Mouse (Mus musculus) gastrocnemius, adult 18-20 months (tissue): Measurements from ENCODE around the gene Plekhh3. TPM values are rescaled to one million over a fixed set of nuclear protein-coding genes. Genes with fewer than 3 reads are reported as not detected.
"Not testable (repeated sequence)": the region's sequence is repeated elsewhere in the genome, so short reads cannot be mapped to it uniquely, and the experiment has no call there.

Experiments used
- DNase-seq: peaks from one replicate; pipeline ENCODE4 v3.0.0; 2021; ENCODE audit warnings: low spot score
- total RNA-seq, 2 experiments: library from RNA; stranded (reverse); gene quantifications; 2 replicates each; pipeline ENCODE4 v1.2.3; 2021

Gene Plekhh3
- total RNA-seq, 2 experiments from 2014 or later = 19.4 to 24.2 TPM

GRCm38 (mm10) chr11:101171721-101172433, 726 bp upstream of the Plekhh3 start:
- DNase-seq = peak; percentile 67

- DNase-seq = peak; percentile 78
Measured at GRCm38 (mm10) chr11:101170354-101170810, 769 bp downstream of the Plekhh3 start, which contains the start of gene Cntnap1. TSS of gene Cntnap1 (plus strand) at chr11:101170523.

DNA sequence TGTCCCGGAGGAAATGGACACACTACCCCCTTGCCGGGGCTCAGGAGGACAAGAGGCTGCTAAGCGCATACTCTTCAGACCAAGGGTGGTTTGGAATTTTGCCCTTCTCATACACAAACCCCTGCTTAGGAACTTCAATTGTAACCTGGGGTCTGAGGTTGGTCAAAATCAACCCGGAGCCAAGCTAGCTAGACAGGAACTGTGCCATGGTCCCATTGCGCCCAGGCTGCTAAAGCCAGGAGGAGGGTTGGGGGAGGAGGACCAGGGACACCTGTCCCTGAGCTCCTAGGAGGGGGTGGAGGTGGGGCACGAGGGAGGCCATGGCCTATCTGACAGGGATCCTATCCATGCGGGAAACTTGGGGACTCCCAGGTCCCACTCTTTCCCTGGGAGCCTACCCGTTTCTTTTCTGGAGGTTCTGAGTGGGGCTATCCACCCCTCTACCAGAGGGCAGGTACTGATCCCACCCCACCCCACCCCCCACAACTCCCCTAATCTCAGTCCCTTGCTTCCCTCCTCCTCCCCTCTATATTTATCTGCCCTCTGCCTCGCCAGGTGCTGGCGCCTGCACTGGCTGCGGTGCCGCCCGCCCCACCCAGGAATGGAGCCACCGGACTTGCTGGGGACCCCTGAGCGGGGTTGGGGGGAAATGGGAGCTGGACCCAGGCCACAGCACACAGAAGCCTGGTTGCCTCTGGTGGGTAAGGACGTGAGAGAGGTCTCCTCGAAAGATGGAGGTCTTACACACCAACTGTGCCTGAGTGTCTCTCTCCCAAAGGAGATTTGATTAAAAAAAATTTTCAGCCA, 1.6 kb downstream of the Plekhh3 start:
- DNase-seq = peak; percentile 57

- DNase-seq = peak; percentile 52
Measured at GRCm38 (mm10) chr11:101168301-101168980, 2.7 kb downstream of the Plekhh3 start.

GRCm38 (mm10) chr11:101167963-101168300, 3.2 kb downstream of the Plekhh3 start:
- DNase-seq = no peak

- no peak for DNase-seq
Measured at GRCm38 (mm10) chr11:101167211-101167962, 3.8 kb downstream of the Plekhh3 start.

GRCm38 (mm10) chr11:101166357-101166756, 4.8 kb downstream of the Plekhh3 start:
- no peak for DNase-seq

GRCm38 (mm10) chr11:101164677-101165580, 6.2 kb downstream of the Plekhh3 start:
- no peak for DNase-seq

- DNase-seq = no peak
Measured at GRCm38 (mm10) chr11:101164351-101164665, 6.8 kb downstream of the Plekhh3 start.

DNA sequence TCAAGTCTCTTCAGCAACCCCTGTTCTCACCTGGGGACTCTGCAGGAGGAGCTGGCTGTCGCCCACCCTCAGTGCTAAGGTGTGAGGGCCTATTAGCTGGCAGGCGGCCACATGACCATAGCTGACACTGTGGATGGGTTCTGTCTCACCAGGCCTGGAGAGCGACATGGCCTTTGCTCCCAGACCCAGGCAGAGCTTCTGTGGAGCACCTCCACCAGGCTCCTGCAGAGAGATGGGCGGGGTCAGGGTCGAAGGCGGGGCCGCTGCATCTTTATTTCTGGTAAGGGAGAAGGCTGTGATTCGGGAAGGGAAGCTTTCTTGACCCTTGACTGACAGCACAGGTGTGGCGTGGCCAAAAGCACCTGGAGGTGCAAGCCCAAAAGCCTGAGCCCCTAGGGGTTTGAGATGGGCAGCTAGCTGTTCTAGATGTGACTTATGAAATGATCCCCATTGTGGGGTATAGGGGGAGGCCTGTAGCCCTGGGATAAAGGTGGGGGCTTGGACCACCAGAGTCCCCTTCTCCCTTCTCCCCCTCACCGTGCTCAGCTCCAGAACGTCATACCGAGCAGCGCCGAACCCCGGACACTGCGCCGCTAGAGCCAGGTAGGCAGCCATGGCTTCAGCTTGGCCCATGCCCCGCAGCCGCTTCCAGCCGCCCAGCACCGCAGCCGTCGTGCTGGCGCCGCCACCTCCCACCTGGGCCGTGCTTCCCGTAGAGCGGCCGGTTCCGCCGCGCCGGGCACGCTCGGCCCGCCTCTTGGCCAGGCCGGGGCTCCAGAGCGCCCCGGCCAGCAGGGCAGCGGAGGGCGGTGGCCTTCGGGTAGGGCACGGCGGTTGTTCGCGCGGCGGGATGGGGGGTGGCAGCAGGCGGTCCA, 7.4 kb downstream of the Plekhh3 start:
- DNase-seq = no peak

DNA sequence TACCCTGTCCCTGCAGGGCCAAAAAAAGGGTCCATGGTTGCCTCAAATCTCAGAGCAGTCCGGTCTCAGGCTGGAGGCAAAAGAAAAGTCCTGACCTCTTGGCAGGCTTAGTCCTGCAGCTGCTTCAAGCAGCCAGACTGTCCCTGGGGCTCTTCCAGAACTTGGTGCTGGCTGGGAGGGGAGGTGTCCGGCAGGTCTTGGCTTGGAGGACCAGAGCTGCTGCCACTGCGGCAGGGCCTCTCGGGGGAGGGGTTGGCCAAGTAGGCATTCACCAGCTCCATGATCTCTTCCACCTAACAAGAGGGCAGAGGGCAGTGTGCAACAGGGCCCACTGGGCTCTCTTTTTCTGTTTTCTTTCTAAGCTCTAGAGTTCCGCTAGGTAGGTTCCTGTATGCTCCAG, 8.4 kb downstream of the Plekhh3 start:
- peak; percentile 92 for DNase-seq

DNA sequence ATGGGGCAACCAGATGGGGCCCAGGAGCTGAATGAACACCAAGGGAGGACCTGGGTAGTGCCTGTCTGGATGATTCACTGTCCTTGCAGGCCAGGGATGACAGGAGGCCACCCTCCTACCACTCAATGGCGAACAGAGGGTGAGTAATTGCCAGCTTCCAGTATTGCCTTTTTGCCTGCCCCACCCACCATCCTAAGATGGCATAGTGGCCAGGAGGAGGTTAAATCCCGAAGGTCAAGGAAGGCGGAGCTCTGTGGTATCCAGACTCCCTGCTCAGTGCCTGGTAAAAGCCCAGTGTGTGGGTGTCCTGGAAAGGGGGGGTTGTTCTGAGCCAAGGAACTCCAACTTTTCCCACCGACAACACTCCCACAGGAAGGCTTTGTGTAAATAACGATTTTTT, 8.8 kb downstream of the Plekhh3 start:
- DNase-seq = no peak

DNA sequence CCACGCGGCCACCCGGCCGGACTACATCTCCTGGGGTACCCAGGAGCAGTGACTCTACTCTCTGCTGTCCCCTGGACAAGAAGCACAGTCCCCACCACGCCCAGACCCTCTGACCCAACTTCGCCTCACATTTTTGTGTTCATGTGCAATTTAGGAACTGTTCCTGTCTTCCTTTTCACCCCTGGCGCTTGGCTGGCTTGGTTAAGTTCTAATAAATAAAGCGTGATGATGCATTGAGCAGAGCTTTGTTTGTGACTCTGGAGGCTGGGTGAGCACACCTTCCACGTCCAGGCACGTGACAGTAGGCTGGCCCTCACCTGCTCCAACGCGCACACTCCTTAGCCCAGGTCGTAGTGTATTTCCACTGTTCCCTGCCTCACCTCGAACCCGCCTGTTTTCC, 9.6 kb downstream of the Plekhh3 start:
- no peak for DNase-seq

- DNase-seq = not testable (repeated sequence)
Measured at GRCm38 (mm10) chr11:101160981-101161505, 10.1 kb downstream of the Plekhh3 start.

GRCm38 (mm10) chr11:101160151-101160550, 11.0 kb downstream of the Plekhh3 start:
- DNase-seq = not testable (repeated sequence)

- peak; percentile 50 for DNase-seq
Measured at GRCm38 (mm10) chr11:101155728-101156371, 15.3 kb downstream of the Plekhh3 start, which contains the start of gene Tubg2. TSS of gene Tubg2 (plus strand) at chr11:101155907.

- DNase-seq = no peak
Measured at GRCm38 (mm10) chr11:101155151-101155550, 16.0 kb downstream of the Plekhh3 start.

- no peak for DNase-seq
Measured at GRCm38 (mm10) chr11:101154648-101155047, 16.5 kb downstream of the Plekhh3 start.

DNA sequence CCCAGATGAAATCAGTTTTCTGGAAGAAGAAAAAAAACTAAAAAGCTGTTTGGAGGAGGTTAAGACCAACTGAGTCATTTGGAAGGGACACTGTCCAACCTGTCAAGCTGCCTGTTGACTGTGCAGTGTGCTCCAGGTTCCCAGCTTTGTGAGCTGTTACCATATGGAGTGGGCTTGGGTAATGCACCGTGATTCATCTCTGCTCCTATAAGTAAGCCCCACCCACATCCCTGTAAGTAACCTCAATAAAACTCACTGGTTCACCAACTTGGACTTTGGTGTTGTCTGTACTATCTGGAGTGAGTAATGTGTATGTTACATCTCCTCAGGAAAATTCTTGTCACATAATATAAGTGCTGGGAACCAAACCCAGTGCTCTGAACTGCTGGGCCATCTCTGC, 18.3 kb downstream of the Plekhh3 start:
- no peak for DNase-seq
